Mouse (Mus musculus): ENCODE measurements around the gene Ppfibp1.
A peak's percentile ranks its signal among the peaks of the same experiment; 100 is the strongest.

The Ppfibp1 gene

DNA sequence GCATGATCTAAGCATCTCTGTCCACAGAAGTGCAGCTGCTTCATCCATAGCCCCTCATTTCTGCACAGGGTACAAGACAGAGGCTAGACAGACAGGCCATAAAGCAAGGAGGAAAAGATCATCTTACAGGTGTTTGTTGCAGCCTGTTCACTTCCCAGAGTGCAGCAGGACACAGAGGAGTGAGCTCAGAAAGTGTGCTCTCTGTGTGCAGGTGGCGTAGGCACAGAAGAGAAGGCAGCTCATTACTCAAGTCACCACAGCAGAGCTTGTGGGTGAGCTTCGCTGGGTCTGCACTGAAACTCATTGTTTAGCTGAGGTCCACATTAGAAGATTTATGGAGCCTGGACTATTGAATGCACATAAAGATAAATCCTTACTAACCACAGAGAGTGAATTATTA is 111.5 kb downstream of the Ppfibp1 start:
- no peak for DNase-seq

DNA sequence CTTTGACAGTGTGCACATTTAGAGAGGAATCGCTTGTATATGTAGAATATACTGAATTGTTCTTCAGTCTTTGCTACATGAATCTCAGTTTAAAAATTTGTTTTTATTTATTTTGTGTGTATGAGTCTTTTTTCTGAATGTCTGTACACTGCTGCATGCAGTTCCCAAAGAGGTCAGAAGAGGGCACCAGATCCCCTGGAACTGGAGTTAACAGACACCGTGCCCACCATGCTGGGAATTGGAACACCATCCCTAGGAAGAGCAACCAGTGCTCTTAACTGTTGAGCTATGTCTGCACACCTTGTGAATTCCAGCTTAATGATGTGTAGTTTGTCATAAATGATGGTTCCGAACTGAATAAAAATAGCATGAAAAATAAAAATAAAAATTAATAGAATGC is 119.9 kb downstream of the Ppfibp1 start:
- DNase-seq: peak; percentile 72

- no peak for DNase-seq
Measured at GRCm38 (mm10) chr6:147010358-147010757, 122.1 kb downstream of the Ppfibp1 start.

- DNase-seq: no peak
Measured at GRCm38 (mm10) chr6:147010811-147011520, 122.7 kb downstream of the Ppfibp1 start.

- no peak for DNase-seq
Measured at GRCm38 (mm10) chr6:147011555-147011954, 123.3 kb downstream of the Ppfibp1 start.

GRCm38 (mm10) chr6:147011977-147012376 is 123.7 kb downstream of the Ppfibp1 start:
- no peak for DNase-seq

DNA sequence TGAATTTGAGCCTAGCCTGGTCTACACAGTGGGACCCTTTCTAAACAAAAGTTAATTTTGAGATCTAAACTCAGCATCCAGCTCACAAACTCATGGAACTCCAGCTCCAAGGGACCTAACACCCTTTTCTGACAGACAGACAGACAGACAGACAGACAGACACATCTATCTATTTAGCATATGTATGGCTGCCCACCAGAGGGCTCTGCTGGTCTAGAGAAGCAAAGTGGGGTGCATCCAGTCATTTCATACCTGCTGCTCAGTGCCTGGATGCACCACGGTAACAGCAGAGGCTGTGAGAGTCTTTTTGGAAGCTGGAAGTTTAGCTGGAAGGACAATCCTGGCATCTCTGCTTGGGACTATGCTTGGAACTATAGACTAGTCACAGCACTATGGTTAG is 125.3 kb downstream of the Ppfibp1 start:
- no peak for DNase-seq

DNA sequence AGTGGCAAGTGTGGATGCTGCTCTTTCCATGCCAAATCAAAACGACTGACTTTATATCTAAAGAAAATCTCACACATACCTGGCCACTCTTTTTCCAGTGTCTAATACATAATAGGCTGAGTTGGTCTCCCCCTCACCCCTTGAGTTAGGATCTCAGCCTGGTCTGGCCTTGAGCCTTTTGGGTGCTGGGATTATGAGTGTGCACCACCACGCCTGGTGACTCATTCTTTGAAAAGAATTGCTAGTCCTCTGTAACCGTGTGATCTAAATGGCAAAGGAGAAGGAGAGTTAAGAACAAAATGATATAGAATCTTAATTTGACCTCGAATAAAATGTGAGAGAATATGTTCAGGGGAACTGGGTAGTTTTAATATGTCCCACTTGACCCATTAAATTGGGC is 129.6 kb downstream of the Ppfibp1 start:
- DNase-seq: no peak

GRCm38 (mm10) chr6:147018364-147018763 is 130.1 kb downstream of the Ppfibp1 start:
- DNase-seq: no peak

GRCm38 (mm10) chr6:147021181-147021580 is 132.9 kb downstream of the Ppfibp1 start:
- DNase-seq: no peak

DNA sequence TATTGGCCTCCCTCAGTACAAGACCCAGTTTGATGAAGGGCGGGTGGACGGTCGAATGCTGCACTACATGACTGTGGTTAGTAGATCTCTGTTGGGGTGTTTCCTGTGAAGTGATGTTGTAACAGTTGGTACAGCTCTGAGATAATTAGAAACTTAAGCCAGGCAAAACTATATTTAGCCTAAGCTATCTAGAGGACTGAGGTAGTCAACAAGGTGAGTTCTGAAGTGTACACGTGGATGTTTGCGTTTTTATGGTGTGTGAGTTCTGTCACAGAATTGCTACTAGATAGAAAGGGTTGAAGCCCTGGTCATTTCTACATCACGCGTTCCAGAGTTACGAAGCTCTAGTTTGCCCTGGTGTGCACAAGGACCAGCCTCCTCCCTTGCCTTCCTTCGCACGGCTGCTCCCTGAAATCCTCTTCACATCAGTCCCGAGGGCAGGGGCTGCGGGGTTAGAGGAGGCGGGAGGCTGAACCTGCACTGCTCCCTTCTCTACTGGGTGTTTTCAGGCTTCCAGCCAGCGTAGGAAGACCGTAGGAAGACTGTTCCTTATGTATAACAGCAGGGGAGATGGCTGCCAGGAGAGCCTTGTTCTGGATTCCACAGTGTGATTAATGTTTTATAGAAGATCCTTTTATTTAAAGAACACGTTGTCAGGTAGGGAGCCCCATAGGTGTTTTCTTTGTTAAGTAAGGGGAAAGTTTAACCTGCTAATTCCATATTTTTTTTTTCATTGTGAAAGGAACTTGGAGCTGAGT is 134.3 kb downstream of the Ppfibp1 start:
- DNase-seq: no peak

GRCm38 (mm10) chr6:147023133-147023395 is 134.8 kb downstream of the Ppfibp1 start:
- no peak for DNase-seq

DNA sequence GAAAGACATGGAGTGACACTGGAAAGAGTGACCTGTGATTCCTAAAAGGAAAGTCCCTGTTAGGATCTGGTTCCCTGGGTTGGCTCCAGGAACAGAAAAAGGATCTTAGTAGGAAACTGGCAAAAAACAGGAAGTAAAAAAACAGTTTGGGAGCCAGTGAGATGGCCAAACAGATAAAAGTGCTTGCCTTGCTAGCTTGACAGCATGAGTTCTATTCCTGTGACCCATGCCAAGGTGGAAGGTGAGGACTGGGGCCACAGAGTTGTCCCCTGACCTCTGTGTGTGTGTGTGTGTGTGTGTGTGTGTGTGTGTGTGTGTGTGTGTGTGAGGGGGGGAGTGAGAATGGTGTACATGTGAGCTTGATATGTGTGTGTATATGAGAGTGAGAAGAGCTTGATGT is 135.3 kb downstream of the Ppfibp1 start:
- no peak for DNase-seq

- DNase-seq: no peak
Measured at GRCm38 (mm10) chr6:147024761-147025160, 136.5 kb downstream of the Ppfibp1 start.

- no peak for DNase-seq
Measured at GRCm38 (mm10) chr6:147028396-147028795, 140.1 kb downstream of the Ppfibp1 start.

- DNase-seq: peak; percentile 77
Measured at GRCm38 (mm10) chr6:147029591-147029990, 141.3 kb downstream of the Ppfibp1 start.

- DNase-seq: peak; percentile 86
Measured at GRCm38 (mm10) chr6:147030096-147030885, 142.0 kb downstream of the Ppfibp1 start.

DNA sequence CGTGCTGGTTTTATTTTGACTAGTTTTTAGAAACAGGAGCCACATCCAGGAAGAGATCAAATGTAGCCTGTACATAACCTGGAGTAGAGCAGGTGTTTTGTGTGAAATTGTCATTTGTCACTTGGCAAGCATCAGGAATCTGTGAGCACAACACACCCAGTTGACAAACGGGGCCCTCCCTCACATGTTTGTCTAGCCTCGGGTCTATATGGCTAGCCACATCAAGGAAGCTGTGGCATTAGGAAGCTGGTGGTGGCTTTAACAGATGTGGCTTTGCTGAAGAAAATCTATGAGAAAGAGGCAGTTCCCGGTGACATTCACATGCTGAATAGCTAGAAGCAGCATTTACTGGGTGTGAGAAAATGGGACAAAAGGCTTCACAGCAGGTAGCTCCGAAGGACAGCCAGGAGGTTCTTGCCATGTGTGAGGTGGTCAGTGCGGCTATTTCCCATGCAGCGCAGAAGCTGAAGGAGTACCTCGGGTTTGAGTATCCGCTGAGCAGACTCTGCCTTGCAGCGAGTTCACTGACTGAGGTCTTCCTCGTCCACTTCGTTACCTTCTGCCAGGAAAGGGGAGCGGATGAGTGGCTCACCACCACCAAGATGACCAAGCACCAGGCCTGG is 144.1 kb downstream of the Ppfibp1 start, which contains the start of gene Rep15:
Gene Rep15 (plus strand): TSS at position 282 of the 623 bp plus-strand sequence.
- DNase-seq: peak; percentile 59

- peak; percentile 89 for DNase-seq
Measured at GRCm38 (mm10) chr6:147042291-147043290, 154.3 kb downstream of the Ppfibp1 start, which contains the start of gene Mrps35. Mrps35 (plus strand) TSS chr6:147042764.

DNA sequence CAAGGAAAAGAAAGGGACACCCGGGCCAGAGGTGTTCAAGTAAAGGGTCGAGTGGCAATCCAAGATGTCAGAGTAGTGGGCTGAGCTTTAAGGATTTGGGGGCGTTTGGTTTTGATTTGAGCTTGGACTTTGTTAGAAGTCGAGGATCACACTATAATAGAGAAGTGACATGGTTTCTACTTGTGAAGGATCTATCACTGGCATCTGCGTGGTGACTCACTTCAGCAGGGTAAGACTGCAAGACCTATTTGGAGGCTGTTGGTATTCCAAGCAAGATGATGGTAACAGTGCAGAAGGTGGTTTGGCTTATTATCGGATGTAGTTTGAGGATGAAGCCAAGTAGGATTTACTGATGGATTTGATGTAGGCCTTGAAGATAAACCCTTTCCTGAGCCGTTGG is 155.3 kb downstream of the Ppfibp1 start:
- no peak for DNase-seq

- no peak for DNase-seq
Measured at GRCm38 (mm10) chr6:147049239-147049805, 161.0 kb downstream of the Ppfibp1 start.

DNA sequence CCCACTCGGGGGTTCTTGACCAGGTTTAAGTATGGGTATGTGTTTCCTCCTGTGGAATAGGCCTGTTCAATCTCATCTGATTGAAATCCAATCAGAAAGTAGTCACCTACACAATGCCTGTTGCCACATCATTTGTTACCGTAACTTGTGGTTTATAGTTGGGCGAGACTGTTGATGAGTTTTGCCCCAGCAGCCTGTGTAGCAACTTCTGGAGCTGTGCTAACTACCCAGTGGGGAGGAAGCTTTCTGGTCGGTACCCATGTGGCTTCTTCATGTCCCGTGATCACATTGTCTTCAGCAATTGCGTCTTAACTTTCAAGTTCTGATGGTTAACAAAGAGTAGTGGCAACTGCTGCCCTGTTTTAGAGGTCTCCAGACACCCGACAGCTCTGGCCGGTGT is 163.4 kb downstream of the Ppfibp1 start:
- DNase-seq: no peak

Data from cerebellum, adult 9-10 months (tissue).